Mouse (Mus musculus): ENCODE measurements around the gene Rwdd2a.
"Not testable (repeated sequence)": the region's sequence is repeated elsewhere in the genome, so short reads cannot be mapped to it uniquely, and the experiment has no call there.

The Rwdd2a gene

GRCm38 (mm10) chr9:86592676-86593668, 21.2 kb downstream of the Rwdd2a start:
- DNase-seq = no peak

DNA sequence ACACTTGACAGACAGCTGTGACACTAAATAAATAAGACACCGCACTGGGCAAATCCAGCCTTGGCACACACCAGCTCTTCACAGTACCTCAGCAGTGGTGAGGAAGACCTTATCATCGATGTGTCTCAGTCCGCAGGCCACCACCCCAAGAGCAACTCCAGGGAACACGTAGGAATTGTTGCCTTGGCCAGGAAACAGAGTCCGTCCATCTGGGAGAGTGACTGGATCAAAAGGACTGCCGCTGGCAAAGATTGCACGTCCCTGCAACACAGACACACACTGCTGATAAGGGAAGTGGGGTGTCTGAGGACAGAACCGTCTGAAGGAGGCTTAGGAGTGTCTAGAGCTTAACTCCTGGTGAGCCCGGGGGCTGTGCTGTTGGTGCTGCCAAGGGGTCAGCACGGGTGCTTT, 22.6 kb downstream of the Rwdd2a start:
- not testable (repeated sequence) for DNase-seq

DNA sequence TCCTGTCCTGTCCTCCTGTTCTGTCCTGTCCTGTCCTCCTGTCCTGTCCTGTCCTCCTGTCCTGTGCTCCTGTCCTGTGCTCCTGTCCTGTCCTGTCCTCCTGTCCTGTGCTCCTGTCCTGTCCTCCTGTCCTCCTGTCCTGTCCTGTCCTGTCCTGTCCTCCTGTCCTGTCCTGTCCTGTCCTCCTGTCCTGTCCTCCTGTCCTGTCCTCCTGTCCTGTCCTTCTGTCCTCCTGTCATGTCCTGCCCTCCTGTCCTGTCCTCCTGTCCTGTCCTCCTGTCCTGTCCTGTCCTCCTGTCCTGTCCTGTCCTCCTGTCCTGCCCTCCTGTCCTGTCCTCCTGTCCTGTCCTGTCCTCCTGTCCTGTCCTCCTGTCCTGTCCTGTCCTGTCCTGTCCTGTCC, 25.2 kb downstream of the Rwdd2a start:
- DNase-seq = not testable (repeated sequence)

- no peak for DNase-seq
Observed at GRCm38 (mm10) chr9:86599723-86600303, 28.0 kb downstream of the Rwdd2a start.

GRCm38 (mm10) chr9:86605776-86606175, 34.0 kb downstream of the Rwdd2a start:
- no peak for DNase-seq

GRCm38 (mm10) chr9:86612091-86612490, 40.3 kb downstream of the Rwdd2a start:
- DNase-seq = no peak

DNA sequence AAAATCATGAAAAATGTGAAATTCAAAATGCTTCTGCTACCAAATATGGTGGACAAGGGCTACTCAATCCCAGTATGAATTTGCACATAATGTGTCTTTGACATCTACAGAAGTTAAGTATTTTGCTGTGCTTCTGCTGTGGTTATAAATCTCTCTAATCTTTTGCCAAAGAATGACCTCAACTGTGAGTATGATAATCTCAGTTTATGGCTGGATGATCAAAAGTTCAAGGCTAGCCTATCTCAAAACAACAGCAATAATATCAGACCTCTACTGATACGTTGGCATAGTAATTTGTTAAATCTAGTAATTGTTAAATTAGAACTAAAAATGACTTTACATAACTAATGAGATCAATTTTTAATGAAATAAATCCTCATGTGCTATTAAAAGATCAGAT, 44.0 kb downstream of the Rwdd2a start:
- no peak for DNase-seq

DNA sequence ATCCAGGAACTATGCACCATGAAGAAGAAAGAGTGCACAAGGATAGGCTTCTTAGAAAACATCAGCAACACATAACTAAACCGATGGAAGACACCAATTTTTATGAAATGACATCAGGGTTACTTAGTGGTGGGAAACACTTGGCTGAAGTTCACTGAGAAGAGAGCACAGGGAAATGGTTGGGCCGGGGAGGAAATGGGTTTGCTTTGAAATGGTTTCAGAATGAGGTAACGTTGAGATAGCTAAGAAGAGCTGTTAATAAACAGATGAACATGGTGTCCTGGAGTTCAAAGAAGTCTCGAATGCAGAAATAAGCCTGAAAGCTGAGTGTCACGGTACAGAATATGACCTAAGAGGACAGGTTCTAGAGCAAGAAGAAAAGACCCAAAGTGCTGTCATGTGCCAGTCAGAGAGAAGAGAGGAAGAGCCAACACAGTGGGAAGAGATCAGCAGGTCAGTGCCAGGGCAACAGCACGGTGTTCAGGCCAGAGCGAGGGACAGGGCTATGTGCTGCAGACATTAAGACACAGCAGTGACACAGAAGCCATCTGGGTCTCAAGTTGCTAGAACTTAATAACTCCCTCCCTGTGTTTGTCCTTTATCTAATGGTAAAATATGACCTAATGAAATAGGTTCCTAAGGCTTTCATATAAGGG, 46.2 kb downstream of the Rwdd2a start:
- no peak for DNase-seq

GRCm38 (mm10) chr9:86619341-86620139, 47.7 kb downstream of the Rwdd2a start:
- no peak for DNase-seq

DNA sequence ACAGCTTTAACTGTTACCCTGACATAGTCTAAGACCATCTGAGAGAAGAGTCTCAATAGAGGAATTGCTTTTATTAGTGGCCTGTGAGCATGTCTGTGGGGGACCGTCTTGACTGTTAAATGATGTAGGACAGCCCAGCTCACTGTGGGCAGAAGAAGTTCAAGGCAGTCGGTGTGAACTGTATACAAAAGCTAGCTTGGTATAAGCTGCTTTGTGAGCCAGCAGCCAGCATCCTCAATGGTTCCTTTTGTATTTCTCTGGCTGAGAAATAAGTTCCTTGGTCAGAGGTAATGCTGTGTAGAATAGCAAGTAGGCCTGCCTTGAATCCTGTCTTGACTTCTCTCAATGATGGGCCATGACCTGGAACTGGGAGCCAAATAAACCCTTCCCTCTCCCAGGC, 50.3 kb downstream of the Rwdd2a start:
- DNase-seq = no peak

GRCm38 (mm10) chr9:86624039-86624438, 52.2 kb downstream of the Rwdd2a start:
- DNase-seq = no peak

Data from cerebellum, adult 11 months (tissue).